Mouse (Mus musculus): ENCODE measurements at regions not wholly inside any gene's neighbourhood (a gene's known extent, or its start where the extent isn't known, plus 50 kb on each side); places are given as distances from the start of the nearest gene placed in this dataset.

GRCm38 (mm10) chr16:93365236-93365951 is 238.5 kb downstream of the Setd4 start:
- Histone ChIP-seq H3K36me3 (replicated peaks; ENCODE audit: control insufficient read depth, insufficient read depth, low read depth, low read length) (no peaks in the 10 kb centered on the region), H3K27ac (replicated peaks; ENCODE audit: low read depth, low read length) (no peak overlapping the region), H3K4me3 (ENCODE audit: low read depth, low read length) (no peak overlapping the region), H3K4me2 (ENCODE audit: low read depth, low read length) (no peak overlapping the region), H3K4me1 (ENCODE audit: control insufficient read depth, insufficient read depth, low read length) (no peaks in the 10 kb centered on the region), H3K9ac (replicated peaks; ENCODE audit: low read length) (no peak overlapping the region), H3K27me3 (ENCODE audit: control insufficient read depth, insufficient read depth, low read length) (no peaks in the 10 kb centered on the region), H3K9me3 (replicated peaks; ENCODE audit: control insufficient read depth, low read length) (no peaks in the 10 kb centered on the region)
- no peak for DNase-seq (ENCODE audit: low spot score)
- no peak for ATAC-seq (replicated peaks; ENCODE audit: insufficient number of reproducible peaks, low FRiP score, low TSS enrichment, low read depth)
- 67% methylated on average over 3 of the region's 3 CpGs for WGBS

- H3K4me1 ChIP-seq (ENCODE audit: control insufficient read depth, insufficient read depth, low read length), result no peaks in the 10 kb centered on the region
- H3K36me3 ChIP-seq (replicated peaks; ENCODE audit: control insufficient read depth, insufficient read depth, low read depth, low read length), result no peaks in the 10 kb centered on the region
- no peak overlapping the region for H3K4me2 ChIP-seq (ENCODE audit: low read depth, low read length)
- DNase-seq (ENCODE audit: low spot score) (no peak), ATAC-seq (replicated peaks; ENCODE audit: insufficient number of reproducible peaks, low FRiP score, low TSS enrichment, low read depth) (no peak)
- H3K9ac ChIP-seq (replicated peaks; ENCODE audit: low read length), result no peak overlapping the region
- no peak overlapping the region for H3K27ac ChIP-seq (replicated peaks; ENCODE audit: low read depth, low read length)
- 88% methylated on average over 8 of the region's 8 CpGs for WGBS
- no peak overlapping the region for H3K4me3 ChIP-seq (ENCODE audit: low read depth, low read length)
- no peaks in the 10 kb centered on the region for H3K27me3 ChIP-seq (ENCODE audit: control insufficient read depth, insufficient read depth, low read length)
- no peaks in the 10 kb centered on the region for H3K9me3 ChIP-seq (replicated peaks; ENCODE audit: control insufficient read depth, low read length)
These were observed 244.1 kb downstream of the Setd4 start for GRCm38 (mm10) chr16:93359772-93360171.

- Histone ChIP-seq H3K27ac (replicated peaks; ENCODE audit: low read depth, low read length) (no peak overlapping the region), H3K27me3 (ENCODE audit: control insufficient read depth, insufficient read depth, low read length) (no peaks in the 10 kb centered on the region), H3K4me3 (ENCODE audit: low read depth, low read length) (no peak overlapping the region), H3K4me2 (ENCODE audit: low read depth, low read length) (no peak overlapping the region), H3K36me3 (replicated peaks; ENCODE audit: control insufficient read depth, insufficient read depth, low read depth, low read length) (no peaks in the 10 kb centered on the region), H3K4me1 (ENCODE audit: control insufficient read depth, insufficient read depth, low read length) (no peaks in the 10 kb centered on the region), H3K9ac (replicated peaks; ENCODE audit: low read length) (no peak overlapping the region), H3K9me3 (replicated peaks; ENCODE audit: control insufficient read depth, low read length) (no peaks in the 10 kb centered on the region)
- ATAC-seq (replicated peaks; ENCODE audit: insufficient number of reproducible peaks, low FRiP score, low TSS enrichment, low read depth) (no peak), DNase-seq (ENCODE audit: low spot score) (no peak)
- 87% methylated on average over 6 of the region's 6 CpGs for WGBS
These were observed 245.2 kb downstream of the Setd4 start for GRCm38 (mm10) chr16:93358613-93359012.

- H3K4me1 ChIP-seq (ENCODE audit: control insufficient read depth, insufficient read depth, low read length), result no peaks in the 10 kb centered on the region
- H3K4me2 ChIP-seq (ENCODE audit: low read depth, low read length), result no peak overlapping the region
- no peaks in the 10 kb centered on the region for H3K9me3 ChIP-seq (replicated peaks; ENCODE audit: control insufficient read depth, low read length)
- H3K27ac ChIP-seq (replicated peaks; ENCODE audit: low read depth, low read length), result no peak overlapping the region
- DNase-seq (ENCODE audit: low spot score) (no peak), ATAC-seq (replicated peaks; ENCODE audit: insufficient number of reproducible peaks, low FRiP score, low TSS enrichment, low read depth) (no peak)
- H3K27me3 ChIP-seq (ENCODE audit: control insufficient read depth, insufficient read depth, low read length), result no peaks in the 10 kb centered on the region
- 78% methylated on average over 4 of the region's 4 CpGs for WGBS
- no peaks in the 10 kb centered on the region for H3K36me3 ChIP-seq (replicated peaks; ENCODE audit: control insufficient read depth, insufficient read depth, low read depth, low read length)
- no peak overlapping the region for H3K9ac ChIP-seq (replicated peaks; ENCODE audit: low read length)
- no peak overlapping the region for H3K4me3 ChIP-seq (ENCODE audit: low read depth, low read length)
These were observed 245.7 kb downstream of the Setd4 start for GRCm38 (mm10) chr16:93358166-93358565.

GRCm38 (mm10) chr16:93355204-93355899 is 248.5 kb downstream of the Setd4 start:
- Histone ChIP-seq H3K9ac (replicated peaks; ENCODE audit: low read length) (no peak overlapping the region), H3K4me3 (ENCODE audit: low read depth, low read length) (no peak overlapping the region), H3K4me1 (ENCODE audit: control insufficient read depth, insufficient read depth, low read length) (no peaks in the 10 kb centered on the region), H3K36me3 (replicated peaks; ENCODE audit: control insufficient read depth, insufficient read depth, low read depth, low read length) (no peaks in the 10 kb centered on the region), H3K4me2 (ENCODE audit: low read depth, low read length) (no peak overlapping the region), H3K27me3 (ENCODE audit: control insufficient read depth, insufficient read depth, low read length) (no peaks in the 10 kb centered on the region), H3K9me3 (replicated peaks; ENCODE audit: control insufficient read depth, low read length) (no peaks in the 10 kb centered on the region), H3K27ac (replicated peaks; ENCODE audit: low read depth, low read length) (no peak overlapping the region)
- WGBS, result 81% methylated on average over 11 of the region's 11 CpGs
- DNase-seq (ENCODE audit: low spot score) (no peak), ATAC-seq (replicated peaks; ENCODE audit: insufficient number of reproducible peaks, low FRiP score, low TSS enrichment, low read depth) (no peak)

- Histone ChIP-seq H3K27me3 (ENCODE audit: control insufficient read depth, insufficient read depth, low read length) (no peaks in the 10 kb centered on the region), H3K4me3 (ENCODE audit: low read depth, low read length) (no peak overlapping the region), H3K9me3 (replicated peaks; ENCODE audit: control insufficient read depth, low read length) (no peaks in the 10 kb centered on the region), H3K4me2 (ENCODE audit: low read depth, low read length) (no peak overlapping the region), H3K36me3 (replicated peaks; ENCODE audit: control insufficient read depth, insufficient read depth, low read depth, low read length) (no peaks in the 10 kb centered on the region), H3K27ac (replicated peaks; ENCODE audit: low read depth, low read length) (no peak overlapping the region), H3K9ac (replicated peaks; ENCODE audit: low read length) (no peak overlapping the region), H3K4me1 (ENCODE audit: control insufficient read depth, insufficient read depth, low read length) (no peaks in the 10 kb centered on the region)
- DNase-seq (ENCODE audit: low spot score) (no peak), ATAC-seq (replicated peaks; ENCODE audit: insufficient number of reproducible peaks, low FRiP score, low TSS enrichment, low read depth) (no peak)
- 62% methylated on average over 6 of the region's 6 CpGs for WGBS
These were observed 249.9 kb downstream of the Setd4 start for GRCm38 (mm10) chr16:93353971-93354370.

GRCm38 (mm10) chr16:93344555-93344954 is 259.3 kb downstream of the Setd4 start:
- no peak for DNase-seq (ENCODE audit: low spot score)
- no peaks in the 10 kb centered on the region for H3K4me1 ChIP-seq (ENCODE audit: control insufficient read depth, insufficient read depth, low read length)
- H3K27me3 ChIP-seq (ENCODE audit: control insufficient read depth, insufficient read depth, low read length), result no peaks in the 10 kb centered on the region
- H3K4me3 ChIP-seq (ENCODE audit: low read depth, low read length), result no peak overlapping the region
- H3K9me3 ChIP-seq (replicated peaks; ENCODE audit: control insufficient read depth, low read length), result no peaks in the 10 kb centered on the region
- H3K36me3 ChIP-seq (replicated peaks; ENCODE audit: control insufficient read depth, insufficient read depth, low read depth, low read length), result no peaks in the 10 kb centered on the region
- 87% methylated on average over 5 of the region's 5 CpGs for WGBS
- ATAC-seq (replicated peaks; ENCODE audit: insufficient number of reproducible peaks, low FRiP score, low TSS enrichment, low read depth), result no peak
- no peak overlapping the region for H3K27ac ChIP-seq (replicated peaks; ENCODE audit: low read depth, low read length)
- no peak overlapping the region for H3K4me2 ChIP-seq (ENCODE audit: low read depth, low read length)
- H3K9ac ChIP-seq (replicated peaks; ENCODE audit: low read length), result no peak overlapping the region

- WGBS, result 90% methylated on average over 2 of the region's 2 CpGs
- H3K27ac ChIP-seq (replicated peaks; ENCODE audit: low read depth, low read length), result no peak overlapping the region
- no peaks in the 10 kb centered on the region for H3K4me1 ChIP-seq (ENCODE audit: control insufficient read depth, insufficient read depth, low read length)
- H3K9ac ChIP-seq (replicated peaks; ENCODE audit: low read length), result no peak overlapping the region
- H3K36me3 ChIP-seq (replicated peaks; ENCODE audit: control insufficient read depth, insufficient read depth, low read depth, low read length), result no peaks in the 10 kb centered on the region
- H3K27me3 ChIP-seq (ENCODE audit: control insufficient read depth, insufficient read depth, low read length), result no peaks in the 10 kb centered on the region
- no peak overlapping the region for H3K4me3 ChIP-seq (ENCODE audit: low read depth, low read length)
- H3K9me3 ChIP-seq (replicated peaks; ENCODE audit: control insufficient read depth, low read length), result no peaks in the 10 kb centered on the region
- H3K4me2 ChIP-seq (ENCODE audit: low read depth, low read length), result no peak overlapping the region
- no peak for DNase-seq (ENCODE audit: low spot score)
- ATAC-seq (replicated peaks; ENCODE audit: insufficient number of reproducible peaks, low FRiP score, low TSS enrichment, low read depth), result no peak
These were observed 261.2 kb downstream of the Setd4 start for GRCm38 (mm10) chr16:93342701-93343100.
